Mouse (Mus musculus): ENCODE data around the gene Tmcc3.

The Tmcc3 gene

GRCm38 (mm10) chr10:94462386-94463064 is 150.8 kb downstream of the Tmcc3 start:
- no peak for DNase-seq (ENCODE audit: extremely low read depth, insufficient read length, low spot score)

GRCm38 (mm10) chr10:94463410-94463809 is 151.7 kb downstream of the Tmcc3 start:
- DNase-seq (ENCODE audit: extremely low read depth, insufficient read length, low spot score), result no peak

GRCm38 (mm10) chr10:94465646-94466045 is 153.9 kb downstream of the Tmcc3 start:
- no peak for DNase-seq (ENCODE audit: extremely low read depth, insufficient read length, low spot score)

- DNase-seq (ENCODE audit: extremely low read depth, insufficient read length, low spot score), result no peak
These were observed 154.6 kb downstream of the Tmcc3 start for GRCm38 (mm10) chr10:94466313-94466712.

GRCm38 (mm10) chr10:94471487-94471886 is 159.7 kb downstream of the Tmcc3 start:
- DNase-seq (ENCODE audit: extremely low read depth, insufficient read length, low spot score), result no peak

GRCm38 (mm10) chr10:94473501-94473900 is 161.8 kb downstream of the Tmcc3 start:
- no peak for DNase-seq (ENCODE audit: extremely low read depth, insufficient read length, low spot score)

GRCm38 (mm10) chr10:94474185-94474584 is 162.4 kb downstream of the Tmcc3 start:
- DNase-seq (ENCODE audit: extremely low read depth, insufficient read length, low spot score), result no peak

- DNase-seq (ENCODE audit: extremely low read depth, insufficient read length, low spot score), result no peak
These were observed 165.8 kb downstream of the Tmcc3 start for GRCm38 (mm10) chr10:94477366-94478225.

GRCm38 (mm10) chr10:94479646-94480045 is 167.9 kb downstream of the Tmcc3 start:
- no peak for DNase-seq (ENCODE audit: extremely low read depth, insufficient read length, low spot score)

GRCm38 (mm10) chr10:94480380-94481101 is 168.8 kb downstream of the Tmcc3 start:
- DNase-seq (ENCODE audit: extremely low read depth, insufficient read length, low spot score), result peak; percentile 82

- DNase-seq (ENCODE audit: extremely low read depth, insufficient read length, low spot score), result no peak
These were observed 169.9 kb downstream of the Tmcc3 start for GRCm38 (mm10) chr10:94481613-94482012.

GRCm38 (mm10) chr10:94486179-94486578 is 174.4 kb downstream of the Tmcc3 start:
- no peak for DNase-seq (ENCODE audit: extremely low read depth, insufficient read length, low spot score)

- no peak for DNase-seq (ENCODE audit: extremely low read depth, insufficient read length, low spot score)
These were observed 177.8 kb downstream of the Tmcc3 start for GRCm38 (mm10) chr10:94489509-94489908.

GRCm38 (mm10) chr10:94491006-94491405 is 179.3 kb downstream of the Tmcc3 start:
- no peak for DNase-seq (ENCODE audit: extremely low read depth, insufficient read length, low spot score)

- DNase-seq (ENCODE audit: extremely low read depth, insufficient read length, low spot score), result no peak
These were observed 182.7 kb downstream of the Tmcc3 start for GRCm38 (mm10) chr10:94494403-94494846.

- DNase-seq (ENCODE audit: extremely low read depth, insufficient read length, low spot score), result no peak
These were observed 183.9 kb downstream of the Tmcc3 start for GRCm38 (mm10) chr10:94495496-94496235.

GRCm38 (mm10) chr10:94496826-94497440 is 185.2 kb downstream of the Tmcc3 start:
- DNase-seq (ENCODE audit: extremely low read depth, insufficient read length, low spot score), result no peak

GRCm38 (mm10) chr10:94500210-94500876 is 188.6 kb downstream of the Tmcc3 start:
- no peak for DNase-seq (ENCODE audit: extremely low read depth, insufficient read length, low spot score)

- no peak for DNase-seq (ENCODE audit: extremely low read depth, insufficient read length, low spot score)
These were observed 189.1 kb downstream of the Tmcc3 start for GRCm38 (mm10) chr10:94500877-94501273.

GRCm38 (mm10) chr10:94501796-94502195 is 190.0 kb downstream of the Tmcc3 start:
- no peak for DNase-seq (ENCODE audit: extremely low read depth, insufficient read length, low spot score)
